Mouse (Mus musculus) hindlimb bud, embryonic 11.5 days (tissue): ENCODE data around the gene Tpcn2.

Source experiments
- DNase-seq: peaks from one replicate; pipeline ENCODE4 v3.0.0-alpha.2; 2012; ENCODE audit warnings: low read depth, low spot score; ENCODE audit errors: extremely low spot score

The Tpcn2 gene

DNA sequence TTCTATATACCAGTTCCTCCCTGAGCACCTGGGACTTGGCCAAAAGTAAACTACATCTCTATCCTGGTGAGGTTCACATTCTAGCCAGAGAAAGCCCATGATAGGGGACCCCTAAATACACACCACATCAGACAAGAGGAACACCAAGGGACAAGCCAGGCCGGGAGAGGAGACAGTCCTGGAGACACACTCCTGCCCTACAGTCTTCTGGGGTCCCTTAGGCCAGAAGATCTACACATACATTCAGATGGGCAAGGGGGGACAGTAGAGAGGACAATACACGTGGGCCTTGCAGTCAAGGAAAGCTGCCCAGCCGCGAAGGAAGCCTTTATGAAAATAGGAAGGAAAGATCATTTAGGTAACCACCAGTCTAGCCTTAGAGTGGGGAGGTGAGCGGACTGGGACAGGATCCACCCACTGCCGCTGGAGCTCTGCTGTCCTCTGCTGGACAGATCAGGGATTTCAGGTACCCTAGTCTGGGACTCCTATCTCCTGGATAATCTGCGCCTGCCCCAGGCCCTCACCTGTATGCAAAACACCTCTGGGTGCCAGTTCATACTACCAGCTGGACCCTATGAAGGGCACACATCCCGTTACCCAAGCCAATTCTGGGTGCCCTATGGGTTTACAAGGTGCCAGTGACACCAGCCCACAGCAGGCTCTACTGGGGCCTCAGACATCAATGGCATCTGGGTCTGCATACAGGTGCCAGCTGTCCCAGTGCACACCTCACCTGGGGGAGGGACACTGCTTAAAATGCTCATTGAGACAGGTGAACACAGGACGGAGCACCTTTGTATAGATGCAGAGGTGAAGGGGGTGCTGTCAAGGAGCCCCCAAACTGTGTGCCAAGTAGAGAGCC lies 40.7 kb downstream of the Tpcn2 start:
- peak; percentile 30 for DNase-seq

DNA sequence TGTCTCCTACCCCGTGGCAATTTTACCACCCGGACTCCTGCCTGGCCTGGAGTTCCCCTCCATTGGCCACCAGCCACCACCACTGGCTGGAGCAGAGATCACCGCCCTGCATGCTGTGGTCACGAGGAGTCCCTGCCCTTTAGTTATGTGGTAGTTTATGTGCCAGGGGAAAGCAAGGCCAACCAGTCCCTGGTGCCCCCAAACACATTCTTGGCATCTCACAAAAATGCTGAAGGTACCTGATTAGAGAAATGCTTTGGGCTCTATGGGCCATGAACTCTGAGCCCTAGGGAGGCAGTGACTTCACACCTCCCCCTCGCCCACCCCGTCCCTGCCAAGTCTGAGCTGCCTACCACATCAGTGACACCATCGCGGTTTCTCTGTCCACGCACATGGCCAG lies 41.8 kb downstream of the Tpcn2 start:
- DNase-seq, result no peak

DNA sequence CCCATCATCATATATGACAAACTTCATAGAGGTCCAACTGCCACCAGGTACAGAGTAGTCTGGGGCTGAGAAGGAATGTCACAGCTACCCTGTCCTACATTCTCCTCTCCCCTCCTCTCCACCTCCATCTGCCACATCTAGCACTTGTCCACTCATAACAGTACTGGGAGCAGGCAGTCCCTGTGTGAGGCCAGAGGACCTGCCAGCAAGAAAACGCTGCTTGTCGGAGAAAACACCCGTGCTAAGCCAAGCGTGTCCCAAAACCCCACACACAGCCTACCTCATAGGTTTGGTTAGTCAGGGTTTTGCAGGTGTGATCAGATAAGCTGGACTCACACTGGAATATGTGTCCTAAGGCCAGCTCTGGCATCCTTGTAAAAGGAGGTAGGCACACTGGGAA lies 42.9 kb downstream of the Tpcn2 start:
- DNase-seq, result no peak

DNA sequence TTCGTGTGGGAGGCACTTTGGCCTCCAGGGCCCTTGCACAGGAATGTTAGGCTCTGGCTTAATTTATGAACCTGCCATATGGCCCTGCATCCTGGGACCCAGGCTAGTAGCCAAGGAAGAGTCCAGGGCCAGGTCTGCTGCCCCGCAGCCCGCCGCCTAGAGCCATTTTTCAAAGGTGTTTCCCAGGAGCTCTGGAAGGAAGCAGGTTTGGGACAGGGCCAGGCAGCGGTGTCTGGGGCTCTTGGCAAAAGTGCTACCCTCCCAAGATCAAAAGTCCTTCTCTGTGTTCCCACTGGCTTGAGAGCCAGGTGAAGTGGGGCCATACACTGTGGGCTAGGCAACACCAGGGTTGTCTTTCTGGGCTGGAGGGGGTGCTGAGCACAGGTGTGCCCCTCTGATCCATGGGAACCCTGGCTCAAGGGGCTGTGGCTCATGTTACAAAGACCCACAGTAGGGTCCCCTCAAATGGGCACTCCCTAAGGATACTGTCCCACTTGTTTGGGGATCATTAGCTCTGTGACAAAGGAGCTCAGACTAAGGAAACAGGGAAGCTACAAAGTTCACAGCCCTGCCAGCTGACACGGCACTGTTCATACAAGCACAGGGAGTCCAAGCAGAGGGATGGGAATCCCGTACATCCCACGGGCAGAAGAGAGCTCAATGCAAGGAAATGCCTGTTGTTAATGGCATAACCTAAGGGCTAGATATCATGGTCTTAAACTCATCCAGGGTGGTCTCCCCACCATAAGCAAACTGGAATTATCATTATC lies 43.9 kb downstream of the Tpcn2 start:
- no peak for DNase-seq

DNA sequence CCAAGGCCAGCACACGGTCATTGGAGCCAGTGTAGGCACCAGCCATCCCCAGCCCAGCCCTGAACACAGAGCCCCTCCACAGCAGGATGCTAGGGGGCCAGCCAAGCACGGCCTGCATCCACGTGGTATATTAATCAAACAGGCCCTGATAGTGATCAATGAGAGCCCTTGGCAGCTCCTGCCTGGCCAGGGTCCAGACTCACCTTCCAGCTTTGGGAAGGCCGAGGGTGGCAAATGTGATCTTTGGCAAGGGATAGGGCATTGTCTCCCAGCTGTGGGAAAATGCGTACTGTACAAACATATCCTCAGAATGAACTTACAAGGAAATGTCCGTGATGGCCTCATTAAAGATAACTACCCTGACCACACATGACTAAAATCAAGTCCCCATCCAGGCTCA lies 44.7 kb downstream of the Tpcn2 start:
- no peak for DNase-seq

DNA sequence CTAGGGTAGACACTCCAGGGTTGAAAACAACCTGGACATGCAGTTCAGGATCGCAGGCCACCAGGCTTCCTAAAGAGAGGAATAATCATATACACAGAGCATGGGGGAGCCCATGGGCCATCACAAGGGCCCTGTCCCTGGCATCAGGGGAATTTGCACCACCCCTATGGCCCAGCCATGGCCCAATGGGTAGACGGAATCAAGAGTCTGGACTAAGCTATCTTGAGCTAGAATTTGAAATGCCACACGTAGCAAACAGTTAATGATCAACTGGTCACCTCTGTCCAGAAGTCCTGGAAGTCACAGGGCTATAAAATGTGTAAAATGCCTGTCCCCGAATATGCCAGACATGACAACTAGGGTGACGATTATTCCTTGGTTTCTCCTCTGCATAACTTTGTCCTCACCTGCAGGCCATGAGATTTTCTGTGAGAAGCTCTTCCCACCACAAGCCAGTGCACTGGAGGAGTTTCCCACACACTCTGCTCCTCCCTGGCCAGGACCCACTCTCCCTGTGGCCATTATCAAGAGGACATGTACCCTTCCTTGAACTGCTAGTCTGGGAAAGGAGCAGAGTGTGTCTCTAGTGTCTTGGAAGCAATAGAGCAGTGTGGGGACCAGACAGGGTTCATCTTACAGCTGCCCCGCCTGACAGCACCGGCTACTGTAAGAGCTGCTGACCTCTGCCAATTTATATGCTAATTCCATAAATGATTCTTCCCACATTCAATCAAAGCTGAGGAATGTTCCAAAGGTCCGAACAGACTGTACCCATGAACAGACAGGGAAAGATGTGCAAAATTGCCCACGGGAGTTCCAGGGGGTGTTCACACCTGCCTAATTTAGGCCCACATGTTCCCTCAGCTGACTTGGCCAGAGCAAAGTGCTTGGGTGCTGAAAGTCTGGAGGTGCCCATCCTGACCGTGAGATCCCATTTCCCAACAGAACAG lies 48.7 kb downstream of the Tpcn2 start:
- DNase-seq, result no peak

DNA sequence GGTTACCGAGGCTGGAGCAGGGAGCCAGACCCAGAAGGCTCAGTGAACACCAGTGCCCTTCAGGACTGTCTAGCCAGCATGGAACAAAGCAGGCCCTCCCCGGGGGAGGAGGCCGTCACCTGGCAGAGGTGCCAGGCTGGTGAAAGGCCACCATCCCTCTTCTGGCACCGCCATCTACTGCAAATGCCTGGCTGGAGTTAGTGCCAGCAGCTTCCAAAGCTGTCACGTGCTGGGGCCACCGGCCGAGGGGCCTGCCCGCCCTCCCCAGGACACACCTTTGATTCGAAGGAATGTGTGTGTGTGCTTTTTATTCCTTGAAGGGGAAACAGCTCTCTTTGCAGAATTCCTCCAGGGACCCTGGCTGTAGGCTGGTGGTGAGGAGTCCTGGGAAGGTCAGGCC lies 52.2 kb downstream of the Tpcn2 start:
- no peak for DNase-seq

DNA sequence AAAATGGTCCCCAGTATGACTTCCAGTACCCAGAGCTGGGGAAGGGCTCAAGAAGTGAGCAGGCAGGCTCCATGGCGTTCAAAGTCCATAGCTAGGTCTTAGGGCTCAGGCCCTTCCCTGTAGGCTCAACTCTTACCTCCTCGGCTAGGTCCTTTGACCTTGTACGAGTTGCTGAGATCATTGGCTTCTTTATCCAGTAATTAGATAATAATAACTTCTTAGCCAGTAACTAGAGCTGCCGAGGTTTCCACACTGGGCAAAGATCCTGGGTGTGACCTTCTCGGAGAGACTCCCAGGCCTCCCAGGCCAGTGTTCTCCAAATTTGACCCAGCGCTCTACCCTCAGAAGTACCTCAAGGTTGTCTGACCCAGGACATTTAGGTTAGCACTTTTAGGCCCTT lies 57.2 kb downstream of the Tpcn2 start:
- DNase-seq, result no peak

DNA sequence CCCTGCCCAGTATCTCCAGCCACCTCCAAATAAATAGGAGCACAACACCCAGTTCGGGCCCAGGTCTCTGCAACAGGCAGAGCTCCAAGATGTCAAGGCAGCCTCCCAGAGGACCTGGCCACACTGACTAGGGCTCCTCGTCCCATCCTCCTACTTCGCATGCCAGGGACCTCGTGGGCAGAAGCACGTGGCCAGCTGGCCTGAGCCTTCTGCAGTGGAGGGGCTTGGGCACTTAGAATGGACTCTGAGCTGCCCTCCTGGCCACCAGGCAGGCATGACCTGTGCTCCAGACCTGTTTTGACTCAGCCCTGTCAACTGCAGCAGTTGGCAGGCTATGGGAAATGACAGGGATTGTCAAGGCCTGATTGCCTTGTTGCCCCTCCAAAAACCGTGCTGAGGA lies 58.2 kb downstream of the Tpcn2 start:
- no peak for DNase-seq

DNA sequence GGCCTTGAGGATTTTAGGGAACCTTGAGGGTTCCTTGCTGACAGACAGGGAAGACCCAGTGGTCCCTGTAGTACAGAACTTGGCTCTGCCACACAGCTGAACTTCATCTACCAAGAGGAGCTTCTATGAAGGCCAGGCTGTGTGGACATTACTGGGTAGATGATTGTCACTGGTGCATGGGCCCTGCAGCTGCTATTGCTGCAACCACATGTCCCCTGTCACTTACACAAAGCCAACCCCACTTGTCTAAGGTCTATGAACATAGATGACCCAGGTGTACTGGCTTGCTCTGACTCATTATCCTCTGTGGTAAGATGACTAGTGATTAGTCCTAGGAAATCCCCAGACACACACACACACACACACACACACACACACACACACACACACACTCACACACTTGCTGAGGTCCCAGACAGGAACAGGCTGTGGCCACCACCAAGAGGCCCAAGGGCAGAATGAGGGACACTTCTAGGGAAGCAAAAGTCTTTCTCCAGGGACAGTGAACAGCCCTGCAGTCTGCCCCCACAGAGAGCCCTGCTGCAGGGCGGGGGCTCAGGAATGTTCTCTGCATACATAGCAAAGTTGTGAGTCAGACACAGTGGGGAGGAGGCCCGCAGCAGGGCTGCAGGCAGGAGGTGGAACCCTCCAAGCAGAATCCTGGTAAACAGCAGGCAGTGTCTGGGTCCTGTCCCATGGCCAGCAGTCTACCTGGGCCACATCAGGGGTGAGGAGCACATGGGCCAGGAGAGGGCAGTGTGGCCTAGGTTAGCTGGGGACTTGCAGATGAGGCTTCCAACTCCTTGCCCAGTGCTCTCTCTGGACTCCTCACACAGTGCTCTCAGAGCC lies 61.7 kb downstream of the Tpcn2 start:
- no peak for DNase-seq

DNA sequence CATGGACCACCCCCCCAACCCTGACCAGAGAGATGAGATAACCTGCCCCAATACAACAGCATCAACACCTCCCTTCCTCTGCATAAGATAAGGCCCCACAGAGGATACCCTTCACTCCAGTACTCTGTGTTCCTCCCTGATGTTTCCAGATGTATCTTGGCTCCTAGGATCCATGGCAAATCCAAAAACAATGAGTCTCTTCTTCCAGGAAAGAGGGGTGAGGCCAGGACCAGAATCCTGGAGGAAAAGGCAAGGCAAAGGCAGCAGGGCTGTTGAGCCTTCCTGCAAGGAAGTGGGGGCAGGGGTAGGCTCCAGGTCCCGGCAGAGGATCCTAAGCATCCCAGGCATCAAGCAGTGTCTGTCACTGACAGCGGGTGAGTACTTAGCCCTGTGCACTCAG lies 62.5 kb downstream of the Tpcn2 start:
- DNase-seq, result no peak

DNA sequence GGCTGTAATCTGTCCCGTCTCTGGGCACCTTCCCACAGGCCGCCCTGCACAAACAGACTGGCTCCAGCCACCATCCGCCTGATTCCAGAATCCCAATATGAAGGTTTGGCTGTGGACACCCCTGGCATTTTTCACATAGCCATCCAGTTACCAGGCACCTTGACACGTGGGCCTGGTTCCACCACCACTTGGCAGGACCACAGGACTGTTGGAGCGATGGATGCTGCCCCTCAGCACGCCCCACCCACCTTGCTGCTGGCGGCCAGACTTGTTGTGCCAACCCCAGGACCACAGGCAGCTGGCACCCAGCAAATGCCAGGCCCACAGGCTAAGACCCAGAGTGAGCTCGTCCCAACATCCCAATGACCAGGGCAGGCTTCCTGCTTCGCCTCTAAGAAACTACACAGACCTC lies 64.4 kb downstream of the Tpcn2 start:
- DNase-seq, result no peak

DNA sequence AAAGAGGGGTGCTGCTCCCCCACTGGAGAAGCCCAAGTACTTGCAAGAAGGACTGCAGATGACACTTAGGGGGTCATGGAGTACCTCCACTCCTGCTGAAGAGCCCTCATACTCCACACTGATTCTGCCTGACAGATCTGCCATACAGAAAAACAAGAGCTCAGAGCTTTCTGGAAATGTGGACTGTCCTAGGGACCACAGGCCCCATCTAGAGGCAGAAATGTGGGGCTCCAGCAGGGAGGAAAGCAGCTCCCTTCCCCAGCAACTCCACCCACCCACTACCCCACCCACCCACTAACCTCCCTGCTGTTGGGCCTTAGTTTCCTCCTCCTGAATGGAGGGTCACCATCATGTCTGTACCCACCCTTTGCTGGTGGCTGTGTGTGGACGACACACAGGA lies 67.2 kb downstream of the Tpcn2 start:
- DNase-seq, result no peak

DNA sequence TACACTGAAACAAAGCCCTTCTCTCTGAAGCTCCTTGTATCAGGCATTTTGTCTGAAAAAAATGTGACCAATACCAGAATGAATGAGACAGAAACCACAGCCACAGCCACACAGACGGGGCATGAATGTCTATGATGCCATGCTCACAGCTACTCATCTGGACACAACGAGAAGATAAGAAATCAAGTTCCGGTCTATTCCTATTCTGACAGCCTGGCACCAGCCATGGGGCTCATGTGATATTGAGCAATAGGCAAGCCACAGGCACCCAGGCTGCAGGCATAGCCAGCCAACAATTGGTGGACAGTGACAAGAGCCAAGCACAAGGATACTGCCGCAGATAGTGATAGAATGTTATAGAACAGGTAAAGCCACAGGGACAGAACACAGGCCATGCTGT lies 68.3 kb downstream of the Tpcn2 start:
- no peak for DNase-seq

DNA sequence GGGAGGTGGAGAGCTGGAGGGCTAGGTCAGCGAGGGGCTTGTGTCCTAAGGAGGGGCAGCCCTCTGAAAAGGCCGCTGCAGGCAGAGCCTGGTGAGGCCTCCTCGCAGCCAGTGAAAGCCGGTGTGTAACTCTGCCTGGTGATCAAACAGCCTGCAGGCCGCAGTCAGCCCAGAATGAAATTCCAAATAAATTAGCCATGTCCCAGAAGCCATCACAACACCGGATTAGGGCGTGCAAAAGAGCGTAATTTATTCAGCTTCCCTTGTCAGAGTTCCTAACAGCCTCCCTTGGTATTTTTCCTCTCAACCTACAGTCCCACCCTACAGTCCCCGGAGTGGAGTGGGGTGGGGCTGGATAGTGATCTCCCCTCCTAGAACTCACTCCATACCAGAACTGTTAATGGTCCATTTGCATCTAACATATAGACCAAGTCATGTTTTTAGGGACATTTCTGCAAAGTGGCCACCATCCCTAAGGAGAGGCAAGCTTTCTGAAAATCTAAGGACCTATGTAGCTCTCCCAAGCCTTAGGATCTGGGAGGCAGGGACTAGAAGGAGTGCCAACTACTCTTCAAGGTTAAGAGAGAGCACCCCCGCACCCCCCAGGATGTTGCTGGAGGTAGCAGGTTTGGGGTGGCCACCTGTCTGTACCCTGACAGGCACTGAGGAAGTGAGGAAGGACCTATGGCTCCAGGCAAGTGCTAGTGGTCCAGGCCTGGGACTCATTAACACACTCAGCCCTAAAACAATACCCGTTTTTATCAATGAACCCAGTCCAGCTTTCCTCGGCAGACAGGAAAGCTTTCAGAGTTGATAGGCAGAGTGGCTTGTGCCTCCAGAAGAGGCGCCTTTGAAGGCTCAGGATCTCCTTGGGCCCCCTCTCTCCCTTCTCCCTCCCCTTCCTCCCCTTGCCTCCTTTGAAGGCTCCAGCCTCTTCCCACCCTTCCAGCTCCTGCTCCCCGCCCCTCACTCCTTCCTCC lies 71.8 kb downstream of the Tpcn2 start:
- no peak for DNase-seq

DNA sequence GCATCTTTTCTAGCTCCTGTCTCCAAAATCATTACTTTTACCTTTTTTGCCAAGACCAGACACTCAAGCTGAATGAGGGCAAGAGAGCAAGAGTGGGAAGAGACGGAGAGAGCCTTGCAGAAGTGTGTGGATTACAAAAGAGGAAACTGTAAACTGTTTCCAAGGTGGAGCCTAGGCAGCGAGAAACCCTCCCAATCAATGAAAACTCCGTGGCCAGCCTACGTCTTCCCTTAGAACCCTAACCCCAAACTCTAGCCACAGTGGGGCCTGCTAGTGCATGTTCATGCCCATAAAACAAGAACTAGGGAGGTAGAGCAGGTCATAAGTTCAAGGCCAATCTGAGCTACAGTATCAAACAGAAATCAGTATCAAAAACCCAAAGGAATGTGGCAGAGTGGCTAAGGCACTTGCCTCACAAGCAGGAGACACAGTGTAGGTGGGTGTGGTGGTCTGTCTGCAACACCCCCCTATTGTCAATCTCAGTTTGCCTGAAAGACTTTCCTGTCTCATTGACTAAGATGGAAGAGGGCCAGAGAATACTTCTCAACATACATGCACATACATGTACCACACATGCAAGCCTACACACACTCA lies 73.2 kb downstream of the Tpcn2 start:
- no peak for DNase-seq

DNA sequence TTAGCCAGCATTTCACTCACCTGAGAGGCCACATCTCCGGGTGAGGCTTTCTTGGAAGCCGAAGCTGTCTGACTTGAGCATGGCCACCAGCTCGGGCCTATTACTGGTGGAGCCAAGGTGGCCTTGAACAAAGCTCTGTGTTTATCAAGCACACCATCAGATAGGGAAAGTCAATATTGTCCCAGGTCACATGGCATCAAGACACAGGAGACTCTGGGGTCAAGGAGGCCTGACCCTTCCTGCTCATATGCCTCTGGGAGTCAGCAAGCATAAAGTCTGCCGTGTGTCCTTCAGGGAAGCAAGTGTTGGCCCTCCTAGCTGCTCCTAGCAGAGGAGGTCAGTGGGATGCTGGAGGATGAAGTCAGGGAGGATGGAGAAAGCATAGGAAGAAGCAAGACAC lies 75.8 kb downstream of the Tpcn2 start, which contains the start of gene 1810010D01Rik:
1810010D01Rik (minus strand) TSS at position 114 of the 400 bp plus-strand sequence.
- no peak for DNase-seq

DNA sequence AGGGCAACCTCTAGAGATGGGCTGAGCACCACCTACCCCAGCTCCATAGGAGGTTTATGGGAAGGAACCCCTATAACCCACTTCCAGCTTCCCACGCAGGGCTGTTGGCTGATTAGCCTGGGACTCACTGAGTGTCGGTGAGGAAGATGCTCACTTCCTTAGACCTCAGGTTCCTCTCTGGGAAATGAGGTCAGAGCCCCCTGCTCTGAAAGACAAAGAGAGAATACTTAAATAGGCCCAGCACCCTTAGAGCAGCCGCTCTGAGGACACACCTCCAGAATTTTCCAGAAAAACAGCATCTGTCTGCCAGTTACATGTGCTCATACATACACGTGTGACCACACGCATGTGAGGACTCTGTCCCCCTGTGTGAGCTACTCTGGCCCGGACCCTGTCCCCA lies 77.0 kb downstream of the Tpcn2 start:
- no peak for DNase-seq
